Mouse (Mus musculus) 416B (cell line): ENCODE data around the gene Fibp.
"Not testable (repeated sequence)": the region's sequence is repeated elsewhere in the genome, so short reads cannot be mapped to it uniquely, and the experiment has no call there.

Experiments used
- DNase-seq: peaks from one replicate; pipeline ENCODE4 v3.0.0; 2011; ENCODE audit warnings: low read depth

Fibp gene

GRCm38 (mm10) chr19:5489721-5490120 lies 29.3 kb downstream of the Fibp start:
- not testable (repeated sequence) for DNase-seq

- peak; percentile 97 for DNase-seq
Observed at GRCm38 (mm10) chr19:5490313-5490897, 30.0 kb downstream of the Fibp start, which contains the start of gene Cfl1. Cfl1 (plus strand) TSS chr19:5490455.

- DNase-seq: peak; percentile 95
Observed at GRCm38 (mm10) chr19:5490898-5491708, 30.7 kb downstream of the Fibp start.

- DNase-seq: no peak
Observed at GRCm38 (mm10) chr19:5492641-5493040, 32.2 kb downstream of the Fibp start.

- not testable (repeated sequence) for DNase-seq
Observed at GRCm38 (mm10) chr19:5493301-5493721, 32.9 kb downstream of the Fibp start.

- no peak for DNase-seq
Observed at GRCm38 (mm10) chr19:5494314-5494713, 33.9 kb downstream of the Fibp start.

GRCm38 (mm10) chr19:5495353-5496051 lies 35.1 kb downstream of the Fibp start:
- no peak for DNase-seq

GRCm38 (mm10) chr19:5496052-5496370 lies 35.6 kb downstream of the Fibp start:
- no peak for DNase-seq

GRCm38 (mm10) chr19:5500330-5500875 lies 40.0 kb downstream of the Fibp start:
- no peak for DNase-seq

GRCm38 (mm10) chr19:5503687-5504086 lies 43.3 kb downstream of the Fibp start, which contains the start of gene 1700020D05Rik:
1700020D05Rik (minus strand) TSS chr19:5503787.
- no peak for DNase-seq

GRCm38 (mm10) chr19:5510031-5511026 lies 49.9 kb downstream of the Fibp start, which contains the start of gene Snx32:
Snx32 (minus strand) TSS chr19:5510538.
- peak; percentile 100 for DNase-seq

- DNase-seq: no peak
Observed at GRCm38 (mm10) chr19:5511074-5511632, 50.7 kb downstream of the Fibp start.

- DNase-seq: peak; percentile 92
Observed at GRCm38 (mm10) chr19:5512091-5513004, 51.9 kb downstream of the Fibp start.

GRCm38 (mm10) chr19:5513005-5513349 lies 52.6 kb downstream of the Fibp start:
- DNase-seq: no peak
